Mouse (Mus musculus): ENCODE data around the gene Extl2. TPM values are rescaled to one million over a fixed set of nuclear protein-coding genes. Genes with fewer than 3 reads are reported as not detected.
A peak's percentile ranks its signal among the peaks of the same experiment; 100 is the strongest.

Extl2 gene
- total RNA-seq (2021), result 10 to 100 TPM; 69.0 to 69.5 TPM
- long read RNA-seq, experiment 1, transcript Extl2-201 (5 exons, 3,000 nt), result minor isoform, 22 of 73 reads
- long read RNA-seq, experiment 1, transcript Extl2-203 (5 exons, 2,840 nt), result major isoform, 44 of 73 reads
- long read RNA-seq, experiment 1, partial matches to known transcripts, result 3 of 73 reads
- long read RNA-seq, experiment 1, other reads (novel, unspliced or antisense), result 4 of 73 reads
- long read RNA-seq, experiment 2, transcript Extl2-203 (5 exons, 2,840 nt), result major isoform, 51 of 106 reads
- long read RNA-seq, experiment 2, transcript Extl2-201 (5 exons, 3,000 nt), result minor isoform, 31 of 106 reads
- long read RNA-seq, experiment 2, partial matches to known transcripts, result 8 of 106 reads
- long read RNA-seq, experiment 2, other reads (novel, unspliced or antisense), result 13 of 106 reads

DNA sequence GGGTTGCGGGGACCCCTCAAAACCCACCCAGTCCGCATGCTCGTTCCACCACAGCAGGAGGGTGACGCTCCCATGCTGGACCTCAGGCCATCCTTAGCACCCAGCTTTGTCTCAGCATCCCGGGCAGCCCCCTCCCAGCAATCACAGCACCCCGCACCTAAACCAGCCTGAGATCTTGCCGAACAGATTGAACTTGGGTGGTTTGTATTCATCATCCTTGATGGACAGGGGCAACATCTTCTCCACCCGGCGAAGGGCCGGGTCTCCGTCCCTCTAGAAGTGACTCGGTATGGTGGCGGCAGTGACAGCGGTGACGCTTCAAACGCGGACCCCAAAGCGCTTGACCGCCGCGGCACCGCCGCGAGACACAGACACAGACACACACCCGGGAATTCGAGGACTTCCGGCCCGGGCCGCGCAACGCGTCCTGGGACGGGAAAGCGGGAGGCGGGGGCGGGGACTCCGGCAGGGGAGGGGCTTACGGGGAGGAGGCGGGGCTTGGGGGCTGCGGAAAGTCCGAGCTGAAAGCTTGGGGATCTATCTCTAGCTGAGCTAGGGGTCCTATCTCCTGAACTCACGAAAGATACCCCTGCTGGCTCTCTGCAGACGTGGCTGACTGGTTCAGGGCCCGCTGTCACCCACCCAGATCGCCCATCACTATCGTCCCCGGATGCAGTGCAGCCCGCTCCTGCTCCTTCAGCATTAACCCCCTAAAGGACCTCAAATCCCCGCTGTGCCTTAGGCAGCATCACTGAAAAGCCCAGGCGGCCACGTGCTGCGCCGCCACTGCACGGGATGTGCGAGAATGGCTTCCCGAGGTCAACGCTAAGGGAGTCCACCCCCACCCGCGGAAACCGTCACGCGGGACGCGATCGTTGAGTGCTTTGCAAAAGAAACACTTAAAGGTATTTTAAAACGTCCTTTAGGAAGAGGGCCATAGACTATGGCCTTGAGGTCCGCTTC is at the start of gene Extl2, which contains the start of gene Slc30a7:
Extl2 (plus strand) TSS at position 485 of the 963 bp plus-strand sequence.
Slc30a7 (minus strand) TSS at position 429 of the 963 bp plus-strand sequence.
- peak; percentile 84 to 90 for DNase-seq (ENCODE audit: low spot score in 2 of 2)
- Histone ChIP-seq H3K27ac (peak within 1 kb of the TSS; percentile 97), H3K4me3 (peak within 1 kb of the TSS; percentile 97)
- no peak for TF ChIP-seq CTCF (conservative IDR thresholded peaks at IDR 0.05)

DNA sequence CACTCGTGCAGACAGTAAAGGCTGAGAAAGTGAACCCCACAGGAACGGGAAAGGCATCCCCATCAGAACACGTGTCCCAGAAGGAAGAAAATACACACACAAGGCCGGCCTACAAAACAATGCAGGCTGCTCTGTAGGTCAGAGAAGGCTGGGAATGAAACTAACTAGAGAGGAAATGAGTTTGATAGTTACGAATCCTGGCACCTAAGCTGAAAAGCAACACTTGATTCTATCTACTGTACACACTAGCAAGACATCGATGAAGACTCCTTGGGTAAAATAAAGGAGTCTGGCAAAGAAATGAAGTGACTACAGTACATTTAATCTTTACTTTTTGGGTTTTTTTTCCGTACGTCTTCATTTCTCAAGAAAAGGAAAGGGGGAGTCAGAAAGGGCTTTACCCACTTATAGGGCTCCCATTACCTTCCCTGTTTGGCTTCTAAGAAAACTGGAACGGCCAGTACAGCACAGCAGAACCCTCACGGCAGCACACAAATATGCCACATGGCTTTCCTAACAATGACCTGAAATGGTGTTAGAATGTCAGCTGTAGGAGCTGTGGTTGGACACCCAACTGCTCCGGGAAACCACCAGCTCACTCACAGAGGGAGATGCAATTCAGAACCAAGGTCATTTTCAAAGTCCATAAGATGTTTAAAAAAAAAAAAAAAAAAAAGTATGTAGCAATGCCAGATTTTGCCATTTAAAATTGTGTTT is 45.8 kb upstream of the Extl2 start:
- Histone ChIP-seq H3K4me3 (no peak overlapping the region), H3K27ac (no peak overlapping the region)
- no peak for DNase-seq (ENCODE audit: low spot score in 2 of 2)
- no peak for TF ChIP-seq CTCF (conservative IDR thresholded peaks at IDR 0.05)

- Histone ChIP-seq H3K27ac (no peak overlapping the region), H3K4me3 (no peak overlapping the region)
- no peak for DNase-seq (ENCODE audit: low spot score in 2 of 2)
- TF ChIP-seq CTCF (conservative IDR thresholded peaks at IDR 0.05), result no peak
Measured at GRCm38 (mm10) chr3:115962028-115962415, 45.2 kb upstream of the Extl2 start.

- H3K27ac ChIP-seq, result no peak overlapping the region
- H3K4me3 ChIP-seq, result no peak overlapping the region
- no peak for TF ChIP-seq CTCF (conservative IDR thresholded peaks at IDR 0.05)
- no peak for DNase-seq (ENCODE audit: low spot score in 2 of 2)
Measured at GRCm38 (mm10) chr3:115963597-115963996, 43.7 kb upstream of the Extl2 start.

GRCm38 (mm10) chr3:115964071-115964470 is 43.2 kb upstream of the Extl2 start:
- H3K27ac ChIP-seq, result no peak overlapping the region
- no peak for TF ChIP-seq CTCF (conservative IDR thresholded peaks at IDR 0.05)

DNA sequence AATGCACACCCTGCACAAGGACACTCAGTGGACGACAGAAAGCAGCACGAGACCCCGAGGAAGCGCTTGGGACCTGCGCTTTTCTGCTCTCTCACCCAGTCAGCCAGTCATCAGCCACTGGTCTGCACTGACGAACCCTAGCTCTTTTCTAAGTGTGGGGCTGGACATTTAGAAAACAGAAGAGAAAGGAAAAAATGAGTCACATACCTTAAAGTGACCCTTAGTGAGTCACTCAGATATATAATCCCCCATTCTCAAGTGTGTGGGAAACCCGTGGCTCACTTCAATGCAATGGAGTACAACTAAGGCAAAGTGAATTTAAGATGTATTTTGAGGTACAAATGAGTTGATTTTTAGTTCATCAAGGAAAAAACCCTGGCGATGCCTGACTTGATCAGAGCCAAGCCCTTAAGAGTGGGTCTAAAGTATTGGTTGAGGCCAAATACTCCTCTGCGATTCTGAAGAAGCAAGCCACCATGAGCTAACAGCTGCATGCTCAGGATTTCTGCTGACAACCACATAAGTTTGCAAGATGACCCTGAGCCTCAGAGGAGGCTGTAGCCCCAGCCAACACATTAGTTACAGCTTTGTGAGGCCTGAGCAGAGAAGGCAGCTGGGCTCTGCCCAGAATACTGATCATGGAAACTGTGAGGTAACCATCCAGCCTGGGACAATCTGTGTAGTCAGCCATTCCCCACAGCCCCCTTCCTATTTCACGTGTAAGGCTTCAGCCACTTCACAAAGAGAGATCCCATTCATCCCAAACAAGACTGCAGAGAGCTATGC is 38.3 kb upstream of the Extl2 start:
- no peak for DNase-seq (ENCODE audit: low spot score in 2 of 2)

More at GRCm38 (mm10) chr3:115964071-115964470, 43.2 kb upstream of the Extl2 start:
- no peak overlapping the region for H3K4me3 ChIP-seq
- no peak for DNase-seq (ENCODE audit: low spot score in 2 of 2)

GRCm38 (mm10) chr3:115971045-115971785 is 36.0 kb upstream of the Extl2 start:
- Histone ChIP-seq H3K27ac (no peak overlapping the region), H3K4me3 (no peak overlapping the region)
- no peak for DNase-seq (ENCODE audit: low spot score in 2 of 2)
- no peak for TF ChIP-seq CTCF (conservative IDR thresholded peaks at IDR 0.05)

More for the DNA sequence above, 38.3 kb upstream of the Extl2 start:
- TF ChIP-seq CTCF (conservative IDR thresholded peaks at IDR 0.05), result no peak
- H3K27ac ChIP-seq, result peak overlapping the region; percentile 32; the same call in 1 of the 2 replicates
- no peak overlapping the region for H3K4me3 ChIP-seq

DNA sequence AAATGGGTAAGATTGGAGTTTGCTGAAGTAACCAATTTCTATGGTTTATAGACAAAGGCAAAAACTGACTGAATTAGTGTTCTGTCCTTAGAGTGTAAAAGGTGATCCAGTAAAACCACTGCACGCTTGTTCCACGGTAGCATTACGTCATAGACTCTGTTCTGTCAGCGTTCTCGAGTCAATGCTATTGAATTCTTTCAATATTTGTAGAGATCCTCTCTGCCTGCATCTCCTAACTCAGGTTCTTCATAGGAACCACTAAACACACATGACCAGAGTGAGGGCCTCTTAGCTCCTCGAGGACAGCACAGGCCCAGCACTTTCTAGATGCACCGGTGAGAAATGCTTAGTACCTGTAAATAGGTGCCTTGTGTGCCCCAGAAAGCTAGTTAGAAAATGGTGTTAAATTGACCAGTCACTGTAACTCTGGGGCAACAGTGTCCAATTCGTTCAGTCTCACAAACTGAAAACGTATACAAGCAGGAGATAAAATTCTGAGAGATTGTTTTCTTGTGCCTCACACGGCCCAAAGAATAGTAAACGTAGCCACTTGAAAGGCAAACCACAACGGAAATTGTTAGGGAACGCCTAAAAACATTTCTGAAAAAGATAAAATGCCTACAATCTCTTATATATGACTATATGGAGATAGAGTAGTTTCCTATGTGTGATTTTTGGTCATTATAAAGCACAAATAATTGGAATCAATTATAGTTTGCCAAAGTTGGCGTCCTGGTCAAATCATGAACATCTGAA is 35.2 kb upstream of the Extl2 start:
- H3K4me3 ChIP-seq, result no peak overlapping the region
- TF ChIP-seq CTCF (conservative IDR thresholded peaks at IDR 0.05), result no peak
- H3K27ac ChIP-seq, result no peak overlapping the region
- DNase-seq (ENCODE audit: low spot score in 2 of 2), result no peak

GRCm38 (mm10) chr3:115974228-115974627 is 33.0 kb upstream of the Extl2 start:
- no peak for TF ChIP-seq CTCF (conservative IDR thresholded peaks at IDR 0.05)
- Histone ChIP-seq H3K4me3 (no peak overlapping the region), H3K27ac (no peak overlapping the region)
- DNase-seq (ENCODE audit: low spot score in 2 of 2), result no peak

DNA sequence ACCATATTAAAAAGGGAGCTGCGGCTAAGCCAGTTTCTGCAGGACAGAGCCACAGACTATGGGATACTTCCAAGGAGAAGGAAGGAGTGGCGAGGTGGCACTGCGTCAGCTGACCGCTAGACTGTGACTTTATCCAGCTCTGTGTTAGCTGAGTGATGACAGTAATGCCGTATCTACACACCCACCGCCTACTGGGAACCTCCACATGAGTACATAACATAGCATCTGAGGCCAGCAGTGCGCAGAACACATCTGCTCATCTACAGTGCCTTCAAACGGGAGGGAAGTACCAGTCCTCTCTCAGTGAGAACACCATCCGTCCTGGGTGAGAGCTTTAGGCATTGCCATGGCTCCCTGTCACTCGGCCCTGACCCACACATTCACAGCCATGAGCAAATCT is 32.3 kb upstream of the Extl2 start:
- DNase-seq (ENCODE audit: low spot score in 2 of 2), result no peak
- Histone ChIP-seq H3K4me3 (no peak overlapping the region), H3K27ac (no peak overlapping the region)
- no peak for TF ChIP-seq CTCF (conservative IDR thresholded peaks at IDR 0.05)
